Mouse (Mus musculus): Measurements from ENCODE around the gene Btg2. TPM values are rescaled to one million over a fixed set of nuclear protein-coding genes. Genes with fewer than 3 reads are reported as not detected.

The Btg2 gene
- polyA plus RNA-seq, 1 experiment from 2014 or later: 77.2 TPM

GRCm38 (mm10) chr1:134113560-134113959, 34.6 kb upstream of the Btg2 start:
- 56% methylated on average over 5 of the region's 5 CpGs for WGBS
- no peak for ATAC-seq (ENCODE audit: insufficient read depth)

GRCm38 (mm10) chr1:134110979-134111378, 32.1 kb upstream of the Btg2 start, which contains the start of gene Chit1:
Chit1 (plus strand) TSS chr1:134111242.
- H3K4me1 ChIP-seq (ENCODE audit: insufficient read depth): no peaks in the 10 kb centered on the region
- H3K4me2 ChIP-seq: no peak within 1 kb of the TSS
- 69% methylated on average over 4 of the region's 4 CpGs for WGBS
- no peak within 1 kb of the TSS for H3K9ac ChIP-seq
- no peak within 1 kb of the TSS for H3K4me3 ChIP-seq (ENCODE audit: low read depth, low read length)
- H3K27ac ChIP-seq (ENCODE audit: low read depth): no peak within 1 kb of the TSS
- peak; percentile 27; the same call in 1 of the 2 replicates for TF ChIP-seq CTCF (IDR thresholded peaks at IDR 0.05; ENCODE audit: low read depth)
- no peaks in the 10 kb centered on the region for H3K36me3 ChIP-seq (ENCODE audit: insufficient read depth)
- no peaks in the 10 kb centered on the region for H3K9me3 ChIP-seq (ENCODE audit: low read depth, low read length)
- no peaks in the 10 kb centered on the region for H3K27me3 ChIP-seq (ENCODE audit: insufficient read depth, low read length)
- ATAC-seq (ENCODE audit: insufficient read depth) (no peak), DNase-seq (no peak)

More at GRCm38 (mm10) chr1:134113560-134113959, 34.6 kb upstream of the Btg2 start:
- H3K27ac ChIP-seq (ENCODE audit: low read depth): no peak overlapping the region
- no peaks in the 10 kb centered on the region for H3K36me3 ChIP-seq (ENCODE audit: insufficient read depth)
- no peaks in the 10 kb centered on the region for H3K9me3 ChIP-seq (ENCODE audit: low read depth, low read length)
- H3K27me3 ChIP-seq (ENCODE audit: insufficient read depth, low read length): no peaks in the 10 kb centered on the region
- H3K4me1 ChIP-seq (ENCODE audit: insufficient read depth): no peaks in the 10 kb centered on the region
- DNase-seq: no peak
- no peak for TF ChIP-seq CTCF (IDR thresholded peaks at IDR 0.05; ENCODE audit: low read depth)
- H3K4me2 ChIP-seq: no peak overlapping the region
- H3K9ac ChIP-seq: no peak overlapping the region
- H3K4me3 ChIP-seq (ENCODE audit: low read depth, low read length): no peak overlapping the region

- Histone ChIP-seq H3K36me3 (ENCODE audit: insufficient read depth) (no peaks in the 10 kb centered on the region), H3K27me3 (ENCODE audit: insufficient read depth, low read length) (no peaks in the 10 kb centered on the region), H3K4me3 (ENCODE audit: low read depth, low read length) (no peak overlapping the region), H3K9me3 (ENCODE audit: low read depth, low read length) (no peaks in the 10 kb centered on the region), H3K4me2 (no peak overlapping the region), H3K4me1 (ENCODE audit: insufficient read depth) (no peaks in the 10 kb centered on the region), H3K27ac (ENCODE audit: low read depth) (no peak overlapping the region), H3K9ac (no peak overlapping the region)
- DNase-seq: no peak
- no peak for TF ChIP-seq CTCF (IDR thresholded peaks at IDR 0.05; ENCODE audit: low read depth)
- WGBS: 75% methylated on average over 5 of the region's 5 CpGs
- ATAC-seq (ENCODE audit: insufficient read depth): no peak
Observed at GRCm38 (mm10) chr1:134110449-134110848, 31.5 kb upstream of the Btg2 start.

- ATAC-seq (ENCODE audit: insufficient read depth) (no peak), DNase-seq (no peak)
- H3K4me2 ChIP-seq: no peak overlapping the region
- no peak overlapping the region for H3K9ac ChIP-seq
- no peak overlapping the region for H3K4me3 ChIP-seq (ENCODE audit: low read depth, low read length)
- no peak overlapping the region for H3K27ac ChIP-seq (ENCODE audit: low read depth)
- H3K9me3 ChIP-seq (ENCODE audit: low read depth, low read length): no peaks in the 10 kb centered on the region
- 84% methylated on average over 3 of the region's 3 CpGs for WGBS
- no peaks in the 10 kb centered on the region for H3K27me3 ChIP-seq (ENCODE audit: insufficient read depth, low read length)
- no peak for TF ChIP-seq CTCF (IDR thresholded peaks at IDR 0.05; ENCODE audit: low read depth)
- H3K36me3 ChIP-seq (ENCODE audit: insufficient read depth): no peaks in the 10 kb centered on the region
- no peaks in the 10 kb centered on the region for H3K4me1 ChIP-seq (ENCODE audit: insufficient read depth)
Observed at GRCm38 (mm10) chr1:134110015-134110414, 31.1 kb upstream of the Btg2 start.

- no peak for ATAC-seq (ENCODE audit: insufficient read depth)
- TF ChIP-seq CTCF (IDR thresholded peaks at IDR 0.05; ENCODE audit: low read depth): no peak
- no peaks in the 10 kb centered on the region for H3K9me3 ChIP-seq (ENCODE audit: low read depth, low read length)
- H3K4me3 ChIP-seq (ENCODE audit: low read depth, low read length): no peak overlapping the region
- no peak overlapping the region for H3K9ac ChIP-seq
- H3K27ac ChIP-seq (ENCODE audit: low read depth): no peak overlapping the region
- H3K4me2 ChIP-seq: no peak overlapping the region
- no peak for DNase-seq
- H3K27me3 ChIP-seq (ENCODE audit: insufficient read depth, low read length): no peaks in the 10 kb centered on the region
- H3K36me3 ChIP-seq (ENCODE audit: insufficient read depth): no peaks in the 10 kb centered on the region
- H3K4me1 ChIP-seq (ENCODE audit: insufficient read depth): no peaks in the 10 kb centered on the region
- WGBS: 78% methylated on average over 7 of the region's 7 CpGs
Observed at GRCm38 (mm10) chr1:134107777-134108176, 28.9 kb upstream of the Btg2 start.

GRCm38 (mm10) chr1:134106719-134107118, 27.8 kb upstream of the Btg2 start:
- H3K36me3 ChIP-seq (ENCODE audit: insufficient read depth): no peaks in the 10 kb centered on the region
- DNase-seq (peak; percentile 84), ATAC-seq (ENCODE audit: insufficient read depth) (peak; percentile 48; the same call in 1 of the 2 replicates)
- H3K4me3 ChIP-seq (ENCODE audit: low read depth, low read length): no peak overlapping the region
- no peaks in the 10 kb centered on the region for H3K9me3 ChIP-seq (ENCODE audit: low read depth, low read length)
- H3K27ac ChIP-seq (ENCODE audit: low read depth): no peak overlapping the region
- 4% methylated on average over 5 of the region's 5 CpGs for WGBS
- no peaks in the 10 kb centered on the region for H3K4me1 ChIP-seq (ENCODE audit: insufficient read depth)
- no peak overlapping the region for H3K4me2 ChIP-seq
- H3K9ac ChIP-seq: no peak overlapping the region
- peak; percentile 92 for TF ChIP-seq CTCF (IDR thresholded peaks at IDR 0.05; ENCODE audit: low read depth)
- H3K27me3 ChIP-seq (ENCODE audit: insufficient read depth, low read length): no peaks in the 10 kb centered on the region

- Histone ChIP-seq H3K27ac (ENCODE audit: low read depth) (no peak overlapping the region), H3K9ac (no peak overlapping the region), H3K4me2 (no peak overlapping the region), H3K36me3 (ENCODE audit: insufficient read depth) (no peaks in the 10 kb centered on the region), H3K27me3 (ENCODE audit: insufficient read depth, low read length) (no peaks in the 10 kb centered on the region), H3K4me3 (ENCODE audit: low read depth, low read length) (no peak overlapping the region), H3K9me3 (ENCODE audit: low read depth, low read length) (no peaks in the 10 kb centered on the region), H3K4me1 (ENCODE audit: insufficient read depth) (no peaks in the 10 kb centered on the region)
- ATAC-seq (ENCODE audit: insufficient read depth) (no peak), DNase-seq (no peak)
- no peak for TF ChIP-seq CTCF (IDR thresholded peaks at IDR 0.05; ENCODE audit: low read depth)
- 41% methylated on average over 3 of the region's 3 CpGs for WGBS
Observed at GRCm38 (mm10) chr1:134105764-134106430, 27.0 kb upstream of the Btg2 start.

Data from lung, embryonic 14.5 days (tissue).